Mouse (Mus musculus) forebrain, embryonic 14.5 days (tissue): ENCODE measurements around the gene Asns. TPM values are rescaled to one million over a fixed set of nuclear protein-coding genes. Genes with fewer than 3 reads are reported as not detected.

Experiments used
- ATAC-seq: fragments of 200-750 bp; cut with Nextera tagmentation; 2 replicates; pipeline ENCODE4 v1.8.0; 2017; ENCODE audit warnings: mild to moderate bottlenecking, moderate library complexity
- DNase-seq: peaks from one replicate; pipeline ENCODE4 v3.0.0-alpha.2; 2015; ENCODE audit warnings: low spot score
- H3K27ac ChIP-seq: fragments of 300-500 bp; sonication (generic); 2 replicates; pipeline ENCODE4 v1.5.1; 2014; ENCODE audit warnings: low read depth, mild to moderate bottlenecking, control low read depth, low read length, moderate library complexity
- H3K27me3 ChIP-seq: fragments of 300-500 bp; sonication (generic); replicated peaks from 2 replicates; pipeline ENCODE4 v1.6.1; 2014; ENCODE audit warnings: low read length, control low read depth, mixed read lengths; ENCODE audit not compliant: control insufficient read depth, insufficient read depth
- H3K36me3 ChIP-seq: fragments of 300-500 bp; sonication (generic); 2 replicates; pipeline ENCODE4 v1.6.1; 2014; ENCODE audit warnings: low read length, control low read depth; ENCODE audit not compliant: control insufficient read depth, insufficient read depth
- H3K4me1 ChIP-seq: fragments of 300-500 bp; sonication (generic); 2 replicates; pipeline ENCODE4 v1.6.1; 2014; ENCODE audit warnings: antibody characterized with exemption, low read length, control low read depth; ENCODE audit not compliant: control insufficient read depth, insufficient read depth
- H3K4me2 ChIP-seq: fragments of 300-500 bp; sonication (generic); 2 replicates; pipeline ENCODE4 v1.6.1; 2014; ENCODE audit warnings: mild to moderate bottlenecking, control low read depth, low read length
- H3K4me3 ChIP-seq: fragments of 300-500 bp; sonication (generic); 2 replicates; pipeline ENCODE4 v1.5.1; 2014; ENCODE audit warnings: low read depth, low read length, control low read depth
- H3K9ac ChIP-seq: fragments of 300-500 bp; sonication (generic); 2 replicates; pipeline ENCODE4 v1.6.1; 2014; ENCODE audit warnings: mild to moderate bottlenecking, low read length, control low read depth, moderate library complexity
- H3K9me3 ChIP-seq: fragments of 300-500 bp; sonication (generic); replicated peaks from 2 replicates; pipeline ENCODE4 v1.6.1; 2016; ENCODE audit warnings: low read length, control low read depth, mixed read lengths; ENCODE audit not compliant: control insufficient read depth
- WGBS: fragments of 180-500 bp; shearing (Covaris S2); extraction: QIAGEN DNeasy Blood & Tissue Kit; methylation state at CpG from one replicate; pipeline ENCODE4 v1.1.7; 2014; 5-methylcytosine and 5-hydroxymethylcytosine counted together
- polyA plus RNA-seq: library from polyadenylated mRNA; unstranded; fragments of >200 nt; fragmentation: Nextera tagmentation; extraction: Ambion mirVana; gene quantifications from 2 replicates; pipeline ENCODE4 v1.2.1, GENCODE M21; 2014

The Asns gene
- polyA plus RNA-seq, 1 experiment from 2014 or later = 61.2 TPM

GRCm38 (mm10) chr6:7714230-7714629 lies 21.2 kb upstream of the Asns start:
- Histone ChIP-seq H3K27me3 (no peaks in the 10 kb centered on the region), H3K27ac (no peak overlapping the region), H3K4me1 (no peaks in the 10 kb centered on the region), H3K9me3 (0 out of 2 replicates have a peak, but pooled peaks cover 3% of the 10 kb centered on the region), H3K4me2 (no peak overlapping the region), H3K4me3 (no peak overlapping the region), H3K36me3 (no peaks in the 10 kb centered on the region), H3K9ac (no peak overlapping the region)
- WGBS = 56% methylated on average over 2 of the region's 2 CpGs
- ATAC-seq (no peak), DNase-seq (no peak)

GRCm38 (mm10) chr6:7711837-7712330 lies 18.8 kb upstream of the Asns start:
- Histone ChIP-seq H3K36me3 (no peaks in the 10 kb centered on the region), H3K4me2 (no peak overlapping the region), H3K27me3 (no peaks in the 10 kb centered on the region), H3K4me3 (no peak overlapping the region), H3K27ac (no peak overlapping the region), H3K9me3 (no peaks in the 10 kb centered on the region), H3K9ac (no peak overlapping the region), H3K4me1 (no peaks in the 10 kb centered on the region)
- no peak for ATAC-seq
- DNase-seq = no peak
- 64% methylated on average over 3 of the region's 3 CpGs for WGBS

- DNase-seq (no peak), ATAC-seq (no peak)
- Histone ChIP-seq H3K9ac (no peak overlapping the region), H3K4me3 (no peak overlapping the region), H3K4me2 (no peak overlapping the region), H3K36me3 (no peaks in the 10 kb centered on the region), H3K27ac (no peak overlapping the region), H3K4me1 (no peaks in the 10 kb centered on the region), H3K9me3 (no peaks in the 10 kb centered on the region), H3K27me3 (no peaks in the 10 kb centered on the region)
- WGBS = 85% methylated on average over 3 of the region's 3 CpGs
These were observed 15.2 kb upstream of the Asns start for GRCm38 (mm10) chr6:7708246-7708645.

GRCm38 (mm10) chr6:7706796-7707195 lies 13.7 kb upstream of the Asns start:
- 52% methylated on average over 1 of the region's 1 CpGs for WGBS
- Histone ChIP-seq H3K4me2 (no peak overlapping the region), H3K9me3 (no peaks in the 10 kb centered on the region), H3K9ac (no peak overlapping the region), H3K27me3 (no peaks in the 10 kb centered on the region), H3K27ac (no peak overlapping the region), H3K4me3 (no peak overlapping the region), H3K36me3 (no peaks in the 10 kb centered on the region), H3K4me1 (no peaks in the 10 kb centered on the region)
- DNase-seq (no peak), ATAC-seq (no peak)

- Histone ChIP-seq H3K27ac (no peak overlapping the region), H3K4me3 (no peak overlapping the region), H3K36me3 (no peaks in the 10 kb centered on the region), H3K4me1 (no peaks in the 10 kb centered on the region), H3K4me2 (no peak overlapping the region), H3K27me3 (no peaks in the 10 kb centered on the region), H3K9me3 (no peaks in the 10 kb centered on the region), H3K9ac (no peak overlapping the region)
- ATAC-seq (no peak), DNase-seq (no peak)
- WGBS = 87% methylated on average over 6 of the region's 6 CpGs
These were observed 5.1 kb upstream of the Asns start for GRCm38 (mm10) chr6:7697999-7698699.

- whole genome bisulfite sequencing = 90% methylated on average over 4 of the region's 4 CpGs
- Histone ChIP-seq H3K9ac (no peak overlapping the region), H3K27ac (no peak overlapping the region), H3K9me3 (no peaks in the 10 kb centered on the region), H3K4me2 (no peak overlapping the region), H3K4me1 (no peaks in the 10 kb centered on the region), H3K36me3 (no peaks in the 10 kb centered on the region), H3K4me3 (no peak overlapping the region), H3K27me3 (no peaks in the 10 kb centered on the region)
- ATAC-seq = no peak
- no peak for DNase-seq
These were observed 4.1 kb upstream of the Asns start for GRCm38 (mm10) chr6:7697077-7697643.

GRCm38 (mm10) chr6:7696641-7697040 lies 3.6 kb upstream of the Asns start:
- H3K27me3 ChIP-seq = no peaks in the 10 kb centered on the region
- ATAC-seq = no peak
- DNase-seq = no peak
- no peaks in the 10 kb centered on the region for H3K4me1 ChIP-seq
- no peaks in the 10 kb centered on the region for H3K9me3 ChIP-seq
- no peak overlapping the region for H3K4me3 ChIP-seq
- 87% methylated on average over 3 of the region's 3 CpGs for WGBS
- no peak overlapping the region for H3K27ac ChIP-seq
- no peak overlapping the region for H3K9ac ChIP-seq
- no peak overlapping the region for H3K4me2 ChIP-seq
- no peaks in the 10 kb centered on the region for H3K36me3 ChIP-seq

GRCm38 (mm10) chr6:7695901-7696300 lies 2.8 kb upstream of the Asns start:
- Histone ChIP-seq H3K36me3 (no peaks in the 10 kb centered on the region), H3K27me3 (no peaks in the 10 kb centered on the region), H3K9ac (no peak overlapping the region), H3K4me2 (no peak overlapping the region), H3K27ac (no peak overlapping the region), H3K4me1 (no peaks in the 10 kb centered on the region), H3K9me3 (no peaks in the 10 kb centered on the region), H3K4me3 (no peak overlapping the region)
- ATAC-seq (no peak), DNase-seq (no peak)
- WGBS = 82% methylated on average over 4 of the region's 4 CpGs

GRCm38 (mm10) chr6:7693666-7694065 lies 612 bp upstream of the Asns start:
- no peak for DNase-seq
- Histone ChIP-seq H3K9ac (no peak overlapping the region), H3K4me1 (no peaks in the 10 kb centered on the region), H3K4me3 (no peak overlapping the region), H3K27me3 (no peaks in the 10 kb centered on the region), H3K36me3 (no peaks in the 10 kb centered on the region), H3K4me2 (peak overlapping the region; percentile 90; the same call in 1 of the 2 replicates), H3K27ac (no peak overlapping the region), H3K9me3 (no peaks in the 10 kb centered on the region)
- WGBS = 59% methylated on average over 5 of the region's 5 CpGs
- ATAC-seq = 0 out of 2 replicates have a peak, but pooled peaks have one; percentile 11
